Mouse (Mus musculus): Measurements from ENCODE around the gene AU041133. TPM values are rescaled to one million over a fixed set of nuclear protein-coding genes. Genes with fewer than 3 reads are reported as not detected.
"Not testable (repeated sequence)": the region's sequence is repeated elsewhere in the genome, so short reads cannot be mapped to it uniquely, and the experiment has no call there.

Gene AU041133
- 4.5 to 10.8 TPM (median 6.6 TPM) in 3 replicates for total RNA-seq (2017)

- peak; percentile 97 for ATAC-seq (replicated peaks; ENCODE audit: insufficient number of reproducible peaks, low FRiP score, low TSS enrichment, poor library complexity, severe bottlenecking)
Observed at GRCm38 (mm10) chr10:82127850-82128401, at the start of gene AU041133. Gene AU041133 (plus strand): TSS chr10:82128013.

- peak; percentile 78 for ATAC-seq (replicated peaks; ENCODE audit: insufficient number of reproducible peaks, low FRiP score, low TSS enrichment, poor library complexity, severe bottlenecking)
Observed at GRCm38 (mm10) chr10:82082728-82083621, 44.8 kb upstream of the AU041133 start, which contains the start of gene BC024063. Gene BC024063 (plus strand): TSS chr10:82083353.

- not testable (repeated sequence) for ATAC-seq (replicated peaks; ENCODE audit: insufficient number of reproducible peaks, low FRiP score, low TSS enrichment, poor library complexity, severe bottlenecking)
Observed at GRCm38 (mm10) chr10:82083622-82083971, 44.2 kb upstream of the AU041133 start.

- ATAC-seq (replicated peaks; ENCODE audit: insufficient number of reproducible peaks, low FRiP score, low TSS enrichment, poor library complexity, severe bottlenecking), result no peak
Observed at GRCm38 (mm10) chr10:82117206-82117605, 10.6 kb upstream of the AU041133 start.

GRCm38 (mm10) chr10:82145282-82145681, 17.5 kb downstream of the AU041133 start:
- ATAC-seq (replicated peaks; ENCODE audit: insufficient number of reproducible peaks, low FRiP score, low TSS enrichment, poor library complexity, severe bottlenecking), result no peak

- no peak for ATAC-seq (replicated peaks; ENCODE audit: insufficient number of reproducible peaks, low FRiP score, low TSS enrichment, poor library complexity, severe bottlenecking)
Observed at GRCm38 (mm10) chr10:82147571-82147970, 19.8 kb downstream of the AU041133 start.

GRCm38 (mm10) chr10:82167777-82168176, 40.0 kb downstream of the AU041133 start:
- ATAC-seq (replicated peaks; ENCODE audit: insufficient number of reproducible peaks, low FRiP score, low TSS enrichment, poor library complexity, severe bottlenecking), result no peak

GRCm38 (mm10) chr10:82169776-82170175, 42.0 kb downstream of the AU041133 start:
- no peak for ATAC-seq (replicated peaks; ENCODE audit: insufficient number of reproducible peaks, low FRiP score, low TSS enrichment, poor library complexity, severe bottlenecking)

- no peak for ATAC-seq (replicated peaks; ENCODE audit: insufficient number of reproducible peaks, low FRiP score, low TSS enrichment, poor library complexity, severe bottlenecking)
Observed at GRCm38 (mm10) chr10:82170808-82171207, 43.0 kb downstream of the AU041133 start.

- peak; percentile 71 for ATAC-seq (replicated peaks; ENCODE audit: insufficient number of reproducible peaks, low FRiP score, low TSS enrichment, poor library complexity, severe bottlenecking)
Observed at GRCm38 (mm10) chr10:82178257-82179064, 50.6 kb downstream of the AU041133 start.

Other genes starting within 250 kb of the AU041133 start
- 1.8 to 3.0 TPM (median 1.8 TPM) in 3 replicates for gene Zfp781, start 197.5 kb upstream of the AU041133 start, total RNA-seq (2017)
- 3.7 to 15.2 TPM (median 4.5 TPM) in 3 replicates for gene Zfp873, start 79.9 kb upstream of the AU041133 start, total RNA-seq (2017)
- gene BC024063, start 44.7 kb upstream of the AU041133 start, total RNA-seq (2017), result 0.86 to 3.1 TPM (median 1.3 TPM) in 3 replicates
- gene Zfp938, start 113.3 kb downstream of the AU041133 start, total RNA-seq (2017), result 3.7 to 8.1 TPM (median 6.9 TPM) in 3 replicates
- 0.11 to 0.19 TPM in 2 of 3 replicates, not detected in the other for gene 4932415D10Rik, start 188.6 kb downstream of the AU041133 start, total RNA-seq (2017)
- 1.8 to 3.8 TPM (median 2.3 TPM) in 3 replicates for gene Gm4924, start 226.2 kb downstream of the AU041133 start, total RNA-seq (2017)